ENCODE assay signal across 7 mouse cellular contexts in the genomic region with DNA sequence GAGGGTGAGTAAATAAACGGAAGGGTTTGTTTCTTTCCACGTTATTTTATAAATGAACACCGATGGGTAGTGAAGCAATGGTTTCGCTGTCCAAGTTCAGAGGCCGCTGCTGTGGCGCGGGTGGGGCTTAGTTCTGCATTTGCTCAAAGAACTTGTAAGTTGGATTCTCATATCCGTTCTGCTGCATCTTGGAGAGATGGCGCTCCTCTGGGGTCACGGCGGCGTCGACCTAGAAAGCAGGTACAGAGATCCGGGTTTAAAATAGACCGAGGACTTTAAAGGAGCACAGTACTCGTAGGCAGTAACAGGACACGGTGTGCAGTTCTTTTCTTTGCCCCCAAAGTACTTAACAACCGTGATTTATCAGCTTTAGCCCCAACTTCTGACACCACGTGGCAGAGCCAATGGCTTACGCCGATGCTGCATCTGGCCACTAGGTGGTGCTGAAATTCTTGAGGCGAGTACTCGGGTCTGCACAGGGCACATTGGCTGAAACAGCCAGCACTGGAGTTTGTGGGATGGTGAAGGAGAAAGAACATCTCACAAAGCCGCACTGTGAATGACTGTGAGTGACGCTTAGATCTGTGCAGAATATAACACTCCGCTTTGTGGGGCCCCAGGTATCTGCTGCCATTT.
DNase-seq lines count a peak whose midpoint lies in the region; ATAC-seq and TF ChIP-seq lines count a peak whose summit lies in the region.

No protein-coding gene starts in this region.

- no peaks in the 10 kb centered on the region for H3K9me3 ChIP-seq in embryonic facial prominence, embryonic 13.5 days
- H3K9me3 ChIP-seq in limb, embryonic 12.5 days: no peaks in the 10 kb centered on the region
- H3K9me3 ChIP-seq in midbrain, postnatal 0 days (ENCODE audit: low read length): no peaks in the 10 kb centered on the region

- peak overlapping the region; percentile 42 for H3K4me2 ChIP-seq in embryonic facial prominence, embryonic 13.5 days
- H3K4me2 ChIP-seq in limb, embryonic 12.5 days: peak overlapping the region; percentile 37
- no peak overlapping the region for H3K4me2 ChIP-seq in midbrain, postnatal 0 days (ENCODE audit: low read depth, low read length, poor library complexity, severe bottlenecking)

- peak; percentile 84 for DNase-seq in adrenal gland, postnatal 25 days
- DNase-seq in heart, adult 8-10 months (ENCODE audit: low spot score): peak; percentile 84
- DNase-seq in kidney, adult 8-10 months: peak; percentile 65 to 84
- peak; percentile 93 for DNase-seq in midbrain, postnatal 0 days (ENCODE audit: low spot score)
- peak; percentile 37 to 78 for DNase-seq in spleen, postnatal 10 days (ENCODE audit: low spot score in 2 of 2)

- no peak overlapping the region for H3K9ac ChIP-seq in embryonic facial prominence, embryonic 13.5 days
- H3K9ac ChIP-seq in limb, embryonic 12.5 days (replicated peaks): no peak overlapping the region
- H3K9ac ChIP-seq in midbrain, postnatal 0 days (replicated peaks; ENCODE audit: low read length, poor library complexity, severe bottlenecking): no peak overlapping the region

- no peak overlapping the region for H3K27ac ChIP-seq in embryonic facial prominence, embryonic 13.5 days
- H3K27ac ChIP-seq in limb, embryonic 12.5 days: no peak overlapping the region
- no peak overlapping the region for H3K27ac ChIP-seq in midbrain, postnatal 0 days (ENCODE audit: low read depth, low read length)

- ATAC-seq in embryonic facial prominence, embryonic 13.5 days (ENCODE audit: insufficient number of reproducible peaks, insufficient read depth, low FRiP score, low TSS enrichment, low read depth): peak; percentile 80
- ATAC-seq in limb, embryonic 12.5 days (ENCODE audit: insufficient number of reproducible peaks, insufficient read depth, low FRiP score, low TSS enrichment, low read depth): peak; percentile 90
- ATAC-seq in midbrain, postnatal 0 days (ENCODE audit: low FRiP score): peak; percentile 89

- no peaks in the 10 kb centered on the region for H3K4me1 ChIP-seq in embryonic facial prominence, embryonic 13.5 days
- H3K4me1 ChIP-seq in limb, embryonic 12.5 days (replicated peaks): no peaks in the 10 kb centered on the region
- peaks cover 4% of the 10 kb centered on the region; the same call in 1 of the 2 replicates for H3K4me1 ChIP-seq in midbrain, postnatal 0 days (ENCODE audit: insufficient read depth, low read length)

- TF ChIP-seq CTCF in midbrain, postnatal 0 days (IDR thresholded peaks at IDR 0.05): peak; percentile 99

- WGBS in embryonic facial prominence, embryonic 13.5 days: 34% methylated on average over 26 of the region's 26 CpGs
- 34% methylated on average over 26 of the region's 26 CpGs for WGBS in limb, embryonic 12.5 days
- WGBS in midbrain, postnatal 0 days: 26% methylated on average over 26 of the region's 26 CpGs

- H3K4me3 ChIP-seq in embryonic facial prominence, embryonic 13.5 days: no peak overlapping the region
- no peak overlapping the region for H3K4me3 ChIP-seq in limb, embryonic 12.5 days (replicated peaks)
- H3K4me3 ChIP-seq in midbrain, postnatal 0 days (ENCODE audit: low read depth, low read length): no peak overlapping the region

- peaks cover 27% of the 10 kb centered on the region for H3K36me3 ChIP-seq in embryonic facial prominence, embryonic 13.5 days
- peaks cover 46% of the 10 kb centered on the region for H3K36me3 ChIP-seq in limb, embryonic 12.5 days
- H3K36me3 ChIP-seq in midbrain, postnatal 0 days (ENCODE audit: insufficient read depth, low read length): peaks cover 16% of the 10 kb centered on the region

- no peaks in the 10 kb centered on the region for H3K27me3 ChIP-seq in embryonic facial prominence, embryonic 13.5 days
- H3K27me3 ChIP-seq in limb, embryonic 12.5 days: no peaks in the 10 kb centered on the region
- H3K27me3 ChIP-seq in midbrain, postnatal 0 days (ENCODE audit: insufficient read depth, low read length): no peaks in the 10 kb centered on the region
